Mouse (Mus musculus) CH12.LX (cell line): ENCODE data around the gene Crybb1. TPM values are rescaled to one million over a fixed set of nuclear protein-coding genes. Genes with fewer than 3 reads are reported as not detected.

Experiments used
- DNase-seq: peaks from one replicate; pipeline ENCODE4 v3.0.0-alpha.2; 2013; ENCODE audit errors: extremely low read depth
- H3K27ac ChIP-seq: 2 replicates; pipeline ENCODE4 v1.5.1; 2012; ENCODE audit warnings: low read depth, mild to moderate bottlenecking, control low read depth, moderate library complexity; ENCODE audit not compliant: insufficient read depth
- H3K27me3 ChIP-seq: replicated peaks from 2 replicates; pipeline ENCODE3; 2012; ENCODE audit warnings: inconsistent platforms
- H3K36me3 ChIP-seq, 2 experiments: replicated peaks in 1 of 2; 2 replicates each; pipeline versions ENCODE3 to v1.6.1; 2012; ENCODE audit warnings: inconsistent platforms in 1 of 2, low read length in 1 of 2, mild to moderate bottlenecking in 1 of 2, mixed read lengths in 1 of 2, moderate library complexity in 1 of 2; ENCODE audit not compliant: control insufficient read depth in 1 of 2, insufficient read depth in 1 of 2
- H3K4me1 ChIP-seq, 2 experiments: 2 replicates each; pipeline ENCODE4 v1.6.1; 2012; ENCODE audit warnings: inconsistent platforms in 1 of 2, moderate library complexity in 1 of 2; ENCODE audit not compliant: insufficient read depth in 2 of 2, control insufficient read depth in 1 of 2
- H3K4me2 ChIP-seq: 2 replicates; pipeline ENCODE4 v1.6.1; 2012; ENCODE audit warnings: low read depth, mild to moderate bottlenecking, control low read depth; ENCODE audit not compliant: poor library complexity, insufficient read depth, severe bottlenecking
- H3K4me3 ChIP-seq, 3 experiments: fragments of 150-350 bp in 1 of 3; sonication (generic) in 1 of 3; replicated peaks in 1 of 3; 2 replicates each; pipeline versions ENCODE3 to v1.5.1; 2011 to 2012; ENCODE audit warnings: low read depth in 2 of 3, low read length in 2 of 3, mild to moderate bottlenecking in 2 of 3, moderate library complexity in 2 of 3, control low read depth in 1 of 3, improper control_type of control experiment in 1 of 3, inconsistent platforms in 1 of 3, mixed read lengths in 1 of 3; ENCODE audit not compliant: poor library complexity in 1 of 3
- H3K79me2 ChIP-seq: replicated peaks from 2 replicates; pipeline ENCODE4 v1.6.1; 2012; ENCODE audit warnings: mild to moderate bottlenecking, moderate library complexity; ENCODE audit not compliant: control insufficient read depth, poor library complexity, insufficient read depth, severe bottlenecking; ENCODE audit errors: extremely low read depth
- H3K9ac ChIP-seq: 2 replicates; pipeline ENCODE4 v1.6.1; 2012; ENCODE audit warnings: low read depth, mild to moderate bottlenecking, control low read depth, moderate library complexity; ENCODE audit not compliant: insufficient read depth
- H3K9me3 ChIP-seq: replicated peaks from 2 replicates; pipeline ENCODE3; 2012; ENCODE audit warnings: low read length, inconsistent platforms, mixed read lengths
- CHD2 ChIP-seq: IDR thresholded peaks from 2 replicates; pipeline ENCODE4 v1.6.1; 2011; ENCODE audit warnings: low read length, improper control_type of control experiment
- CTCF ChIP-seq, 2 experiments: IDR thresholded peaks in 1 of 2; conservative IDR thresholded peaks in 1 of 2; 2 replicates each; pipeline ENCODE4 v1.5.1; 2011 to 2012; ENCODE audit warnings: low read depth in 2 of 2, low read length in 2 of 2, improper control_type of control experiment in 1 of 2, inconsistent platforms in 1 of 2, mild to moderate bottlenecking in 1 of 2, moderate library complexity in 1 of 2
- ELF1 ChIP-seq: IDR thresholded peaks from 2 replicates; pipeline ENCODE4 v1.6.1; 2014; ENCODE audit warnings: low read depth, mild to moderate bottlenecking, inconsistent platforms, low read length, improper control_type of control experiment
- EP300 ChIP-seq: IDR thresholded peaks from 2 replicates; pipeline ENCODE4 v1.6.1; 2011; ENCODE audit warnings: low read length, improper control_type of control experiment
- ETS1 ChIP-seq: conservative IDR thresholded peaks from 2 replicates; pipeline ENCODE4 v1.6.1; 2012; ENCODE audit warnings: low read depth, mild to moderate bottlenecking, inconsistent platforms, low read length, improper control_type of control experiment, moderate library complexity
- IRF4 ChIP-seq: IDR thresholded peaks from 2 replicates; pipeline ENCODE4 v1.6.1; 2014; ENCODE audit warnings: low read depth, mild to moderate bottlenecking, inconsistent platforms, low read length, improper control_type of control experiment
- KAT2A ChIP-seq: IDR thresholded peaks from 2 replicates; pipeline ENCODE4 v1.6.1; 2012; ENCODE audit warnings: low read length, improper control_type of control experiment, inconsistent platforms; ENCODE audit not compliant: insufficient replicate concordance
- MAZ ChIP-seq: IDR thresholded peaks from 2 replicates; pipeline ENCODE4 v1.6.1; 2012; ENCODE audit warnings: low read depth, mild to moderate bottlenecking, inconsistent platforms, low read length, improper control_type of control experiment, moderate library complexity
- MXI1 ChIP-seq: IDR thresholded peaks from 2 replicates; pipeline ENCODE4 v1.6.1; 2011; ENCODE audit warnings: mild to moderate bottlenecking, low read depth, low read length, improper control_type of control experiment
- PAX5 ChIP-seq: IDR thresholded peaks from 2 replicates; pipeline ENCODE4 v1.6.1; 2012; ENCODE audit warnings: low read length, inconsistent platforms, mixed read lengths
- POLR2A ChIP-seq: IDR thresholded peaks from 2 replicates; pipeline ENCODE4 v1.6.1; 2011; ENCODE audit warnings: low read depth, mild to moderate bottlenecking, improper control_type of control experiment, low read length
- POLR2AphosphoS2 ChIP-seq: IDR thresholded peaks from 2 replicates; pipeline ENCODE4 v1.6.1; 2011; ENCODE audit warnings: low read depth, low read length, improper control_type of control experiment
- RAD21 ChIP-seq: IDR thresholded peaks from 2 replicates; pipeline ENCODE4 v1.6.1; 2011; ENCODE audit warnings: low read depth, mild to moderate bottlenecking, low read length, improper control_type of control experiment, moderate library complexity
- RCOR1 ChIP-seq: conservative IDR thresholded peaks from 2 replicates; pipeline ENCODE4 v1.6.1; 2012; ENCODE audit warnings: low read depth, mild to moderate bottlenecking, inconsistent platforms, low read length, improper control_type of control experiment
- SMC3 ChIP-seq: IDR thresholded peaks from 2 replicates; pipeline ENCODE4 v1.6.1; 2011; ENCODE audit warnings: low read depth, low read length, improper control_type of control experiment
- TCF12 ChIP-seq: IDR thresholded peaks from 2 replicates; pipeline ENCODE4 v1.6.1; 2014; ENCODE audit warnings: low read depth, mild to moderate bottlenecking, inconsistent platforms, low read length, improper control_type of control experiment
- UBTF ChIP-seq: IDR thresholded peaks from 2 replicates; pipeline ENCODE4 v1.6.1; 2012; ENCODE audit warnings: low read depth, mild to moderate bottlenecking, inconsistent platforms, low read length, improper control_type of control experiment, moderate library complexity
- USF1 ChIP-seq: IDR thresholded peaks from 2 replicates; pipeline ENCODE4 v1.6.1; 2014; ENCODE audit warnings: low read depth, mild to moderate bottlenecking, inconsistent platforms, low read length, improper control_type of control experiment
- ZC3H11A ChIP-seq: IDR thresholded peaks from 2 replicates; pipeline ENCODE4 v1.6.1; 2012; ENCODE audit warnings: low read depth, mild to moderate bottlenecking, inconsistent platforms, low read length, improper control_type of control experiment
- ZKSCAN1 ChIP-seq: IDR thresholded peaks from 2 replicates; pipeline ENCODE4 v1.6.1; 2012; ENCODE audit warnings: low read depth, inconsistent platforms, low read length, improper control_type of control experiment, borderline replicate concordance
- ZMIZ1 ChIP-seq: IDR thresholded peaks from 2 replicates; pipeline ENCODE4 v1.6.1; 2012; ENCODE audit warnings: low read depth, mild to moderate bottlenecking, inconsistent platforms, low read length, improper control_type of control experiment
- ZNF384 ChIP-seq: IDR thresholded peaks from 2 replicates; pipeline ENCODE4 v1.6.1; 2012; ENCODE audit warnings: low read depth, low read length, improper control_type of control experiment, inconsistent platforms
- dilution Hi-C: fragments of 300-500 bp; cut with MboI; formaldehyde crosslinking; loops from 2 replicates; pipeline ENCODE4 v1.14.3; 2020; ENCODE audit warnings: low sequenced_read_pairs; ENCODE audit not compliant: extremely low pct_unique_long_range_greater_than_20kb, extremely low pct_ligation_motif_present
- in situ Hi-C: fragments of 300-500 bp; cut with MboI; formaldehyde crosslinking; loops from 3 replicates; pipeline ENCODE4 v1.14.3; 2019; ENCODE audit warnings: low sequenced_read_pairs, low pct_ligation_motif_present, low pct_unique_long_range_greater_than_20kb, mixed read lengths
- polyA plus RNA-seq: library from polyadenylated mRNA; unstranded; fragments of >175 nt; gene quantifications from 2 replicates; pipeline ENCODE4 v1.2.1, GENCODE M21; 2012; ENCODE audit warnings: low read depth; ENCODE audit not compliant: insufficient read length
- total RNA-seq, 2 experiments: library from RNA; depleted of rRNA; stranded (reverse); fragments of 300-350 nt in 1 of 2; fragments of >200 nt in 1 of 2; gene quantifications; 2 replicates each; pipeline ENCODE4 v1.2.3; 2012 to 2014

Gene Crybb1
- total and polyA plus RNA-seq, 3 experiments: not detected

DNA sequence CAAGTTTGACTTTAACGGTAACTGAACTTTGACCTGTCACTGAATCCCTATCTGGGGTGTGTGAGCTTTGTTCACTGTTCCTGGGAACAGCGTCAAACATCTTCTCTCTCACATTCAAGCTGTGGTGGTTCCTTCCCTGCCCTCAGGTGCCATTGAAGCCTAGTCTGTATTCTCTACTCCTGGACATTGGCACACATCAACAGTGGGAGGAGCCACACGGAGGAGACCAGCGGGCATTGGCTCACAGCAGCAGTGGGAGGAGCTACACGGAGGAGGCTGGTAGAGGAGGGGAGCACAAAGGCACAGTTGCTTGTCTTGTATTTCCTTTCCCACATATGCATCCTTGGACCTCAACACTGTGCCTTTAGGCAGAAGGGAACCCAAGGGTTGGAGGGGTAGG, 12.6 kb upstream of the Crybb1 start:
- TF ChIP-seq MAZ (no peak), IRF4 (no peak), RAD21 (no peak), ZKSCAN1 (no peak), SMC3 (no peak), CTCF (conservative IDR thresholded peaks at IDR 0.05 in 1 of 2, IDR thresholded peaks at IDR 0.05 in 1 of 2; ENCODE audit: low read depth in 2 of 2, low read length in 2 of 2) (no peak), POLR2A (no peak), TCF12 (no peak), CHD2 (no peak), UBTF (no peak), PAX5 (no peak)
- Histone ChIP-seq H3K27me3 (peaks cover 52% of the 10 kb centered on the region), H3K79me2 (no peaks in the 10 kb centered on the region), H3K9me3 (peaks cover 9% of the 10 kb centered on the region), H3K27ac (no peak overlapping the region), H3K4me3 (no peak overlapping the region), H3K4me2 (no peak overlapping the region), H3K36me3 (no peaks in the 10 kb centered on the region), H3K9ac (no peak overlapping the region), H3K4me1 (no peaks in the 10 kb centered on the region; a peak in 1 of 4 replicates)
- in situ Hi-C loops (loop anchor here (5.0 to 25.0 kb wide), 3 partner anchors 74 to 794 kb away; no protein-coding TSS in a partner anchor), dilution Hi-C loops (no loop called here)
- DNase-seq: no peak

DNA sequence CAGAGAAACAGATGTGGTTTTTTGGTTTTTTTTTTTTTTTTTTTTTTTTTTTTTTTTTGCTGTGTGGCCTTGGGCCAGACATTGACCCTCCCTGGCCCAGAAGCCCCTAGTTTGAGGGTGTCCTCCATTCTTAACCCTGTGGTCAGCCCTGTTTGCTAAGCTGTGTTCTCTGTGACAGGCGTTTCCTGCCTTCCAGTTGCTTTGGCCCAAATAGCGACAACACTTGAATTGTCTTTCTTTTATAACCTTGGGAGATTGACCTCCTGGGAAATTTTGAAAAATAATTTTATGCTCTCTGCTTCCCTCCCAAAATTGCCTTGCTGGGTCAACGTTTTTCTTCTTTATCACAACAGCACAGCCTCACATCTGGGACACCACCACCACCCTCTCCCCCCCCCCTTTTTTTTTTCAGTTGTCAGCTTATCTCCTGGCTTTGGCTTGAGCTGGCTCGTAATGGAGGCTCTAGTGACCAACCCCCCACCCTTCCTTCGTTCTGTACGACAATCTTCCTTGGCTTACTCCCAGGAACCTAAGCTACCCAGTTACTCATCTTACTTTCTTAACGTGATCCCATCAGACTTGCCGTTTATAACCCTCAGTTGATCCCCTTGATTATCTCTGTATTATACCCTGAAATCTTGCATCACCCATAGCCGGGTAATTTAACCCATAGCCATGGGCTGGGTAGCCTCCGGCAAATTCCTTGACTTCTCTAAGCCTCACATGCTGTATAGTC, 11.9 kb upstream of the Crybb1 start:
- H3K4me2 ChIP-seq: no peak overlapping the region
- no peaks in the 10 kb centered on the region for H3K36me3 ChIP-seq
- no peak for DNase-seq
- dilution Hi-C loops (no loop called here), in situ Hi-C loops (loop anchor here (5.0 to 25.0 kb wide), 3 partner anchors 74 to 794 kb away; no protein-coding TSS in a partner anchor)
- H3K27ac ChIP-seq: no peak overlapping the region
- TF ChIP-seq SMC3: no peak
- TF ChIP-seq ZNF384: 0 out of 2 replicates have a peak, but pooled peaks have one; percentile 42
- no peaks in the 10 kb centered on the region for H3K79me2 ChIP-seq
- H3K4me1 ChIP-seq: no peaks in the 10 kb centered on the region; a peak in 1 of 4 replicates
- no peak overlapping the region for H3K9ac ChIP-seq
- peaks cover 9% of the 10 kb centered on the region for H3K9me3 ChIP-seq
- no peak overlapping the region for H3K4me3 ChIP-seq
- peaks cover 52% of the 10 kb centered on the region for H3K27me3 ChIP-seq

DNA sequence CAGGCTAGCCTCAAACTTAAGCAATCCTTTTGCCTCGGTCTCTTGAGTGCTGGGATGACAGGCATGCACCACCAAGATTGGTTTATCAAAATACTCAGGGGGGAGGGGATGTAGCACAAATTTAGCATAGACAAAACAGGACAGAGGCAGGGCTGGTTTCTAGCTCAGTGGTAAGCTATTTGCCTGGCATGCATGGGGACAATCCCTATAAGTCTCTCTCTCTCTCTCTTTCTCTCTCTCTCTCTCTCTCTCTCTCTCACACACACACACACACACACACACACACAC, 11.4 kb upstream of the Crybb1 start:
- H3K9me3 ChIP-seq: peaks cover 9% of the 10 kb centered on the region
- dilution Hi-C loops: no loop called here
- no peak overlapping the region for H3K4me3 ChIP-seq
- DNase-seq: no peak
- no peak overlapping the region for H3K9ac ChIP-seq
- TF ChIP-seq ELF1 (no peak), USF1 (no peak), RCOR1 (no peak), ZC3H11A (no peak), KAT2A (no peak), MAZ (no peak), ZMIZ1 (no peak), MXI1 (no peak), POLR2AphosphoS2 (no peak), SMC3 (no peak), RAD21 (no peak), ZNF384 (no peak), POLR2A (no peak), EP300 (no peak), ETS1 (no peak)
- H3K4me2 ChIP-seq: no peak overlapping the region
- no peaks in the 10 kb centered on the region for H3K79me2 ChIP-seq
- H3K4me1 ChIP-seq: no peaks in the 10 kb centered on the region; a peak in 1 of 4 replicates
- H3K27ac ChIP-seq: no peak overlapping the region
- H3K36me3 ChIP-seq: no peaks in the 10 kb centered on the region
- in situ Hi-C loops: loop anchor here (5.0 to 25.0 kb wide), 3 partner anchors 73 to 793 kb away; no protein-coding TSS in a partner anchor
- peaks cover 52% of the 10 kb centered on the region for H3K27me3 ChIP-seq
